Comparison of ENCODE assay signal across 7 mouse cellular contexts in the genomic region with DNA sequence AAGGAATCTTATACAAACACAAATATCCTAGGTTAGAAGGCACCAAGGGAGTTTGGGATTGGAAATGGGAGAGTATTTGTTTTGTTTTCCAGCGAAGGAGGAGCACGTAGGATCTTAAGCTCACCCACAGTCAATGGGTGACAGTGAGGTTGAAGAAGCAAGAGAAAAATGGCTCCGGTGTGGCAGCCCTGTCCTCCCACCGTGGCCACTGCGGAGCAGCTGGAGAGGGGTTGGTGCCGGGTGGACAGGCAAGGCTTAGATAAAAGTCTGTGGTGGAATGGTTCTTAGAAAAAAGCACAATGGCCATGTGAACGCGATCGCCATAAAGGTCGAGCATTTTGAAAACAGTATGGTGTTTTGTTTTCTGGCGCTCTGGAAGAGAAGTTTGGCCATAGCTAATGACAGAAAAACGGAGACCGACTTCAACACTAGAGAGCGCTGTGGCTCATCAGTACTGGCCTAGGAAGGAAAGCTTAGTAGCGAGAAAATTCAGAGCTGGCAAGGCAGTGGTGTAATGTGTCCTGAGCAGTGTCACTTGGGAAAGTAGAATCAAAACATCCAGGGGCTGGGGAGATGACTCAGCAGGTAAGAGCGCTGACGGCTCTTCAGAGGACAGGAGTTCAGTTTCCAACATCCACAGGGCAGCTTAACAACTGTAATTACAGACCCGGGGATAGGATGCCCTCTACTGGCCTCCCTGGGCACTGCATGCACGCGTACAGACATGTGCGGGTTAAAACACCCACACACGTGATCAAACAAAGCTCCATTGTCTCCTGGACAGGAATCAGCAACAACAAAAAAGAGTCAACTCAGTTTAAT. TPM values are rescaled to one million over a fixed set of nuclear protein-coding genes. Genes with fewer than 3 reads are reported as not detected.
DNase-seq lines count a peak whose midpoint lies in the region; ATAC-seq lines count a peak whose summit lies in the region.

No protein-coding gene starts in this region.

- H3K36me3 ChIP-seq in intestine, embryonic 16.5 days (ENCODE audit: control insufficient read depth, insufficient read depth, low read length): no peaks in the 10 kb centered on the region
- no peaks in the 10 kb centered on the region for H3K36me3 ChIP-seq in midbrain, embryonic 11.5 days (ENCODE audit: control insufficient read depth, insufficient read depth, low read length)

- no peaks in the 10 kb centered on the region for H3K4me1 ChIP-seq in intestine, embryonic 16.5 days (ENCODE audit: control insufficient read depth, insufficient read depth, low read length)
- H3K4me1 ChIP-seq in midbrain, embryonic 11.5 days (ENCODE audit: control insufficient read depth, insufficient read depth, low read length): no peaks in the 10 kb centered on the region

- H3K4me2 ChIP-seq in intestine, embryonic 16.5 days (ENCODE audit: low read depth, low read length): peak overlapping the region; percentile 42
- H3K4me2 ChIP-seq in midbrain, embryonic 11.5 days: peak overlapping the region; percentile 26

- WGBS in intestine, embryonic 16.5 days: 20% methylated on average over 22 of the region's 22 CpGs
- WGBS in midbrain, embryonic 11.5 days: 18% methylated on average over 22 of the region's 22 CpGs

- peak; percentile 84 for ATAC-seq in intestine, embryonic 16.5 days
- peak; percentile 77 for ATAC-seq in midbrain, embryonic 11.5 days (ENCODE audit: low FRiP score)

- no peaks in the 10 kb centered on the region for H3K27me3 ChIP-seq in intestine, embryonic 16.5 days (replicated peaks; ENCODE audit: control insufficient read depth, insufficient read depth, low read length)
- no peaks in the 10 kb centered on the region for H3K27me3 ChIP-seq in midbrain, embryonic 11.5 days (ENCODE audit: control insufficient read depth, insufficient read depth, low read length)

- peak; percentile 71 for DNase-seq in adrenal gland, adult 8-10 months
- DNase-seq in embryo, embryonic 9.5 days (ENCODE audit: extremely low spot score): peak; percentile 90
- DNase-seq in gastrocnemius, postnatal 4 days (ENCODE audit: low spot score in 2 of 2): peak; percentile 47 to 73
- DNase-seq in left cerebral cortex, postnatal 36 days (ENCODE audit: low spot score in 2 of 2): peak; percentile 60 to 74
- peak; percentile 99 for DNase-seq in midbrain, embryonic 11.5 days (ENCODE audit: low spot score, missing footprints)
- DNase-seq in skeletal muscle tissue, adult 2 months (ENCODE audit: low read depth, low spot score): peak; percentile 91

- peak overlapping the region; percentile 55; the same call in 1 of the 2 replicates for H3K9ac ChIP-seq in intestine, embryonic 16.5 days (ENCODE audit: low read depth, low read length)
- H3K9ac ChIP-seq in midbrain, embryonic 11.5 days (ENCODE audit: low read length): no peak overlapping the region

- H3K9me3 ChIP-seq in intestine, embryonic 16.5 days (ENCODE audit: control insufficient read depth, low read length): no peaks in the 10 kb centered on the region
- H3K9me3 ChIP-seq in midbrain, embryonic 11.5 days (ENCODE audit: control insufficient read depth, low read length): no peaks in the 10 kb centered on the region

- intact Hi-C loops in left cerebral cortex, postnatal 36 days (cut with DNase I): loop anchor here (2.0 kb wide), 1 partner anchor 353 kb away; no protein-coding TSS in a partner anchor

- no peak overlapping the region for H3K27ac ChIP-seq in intestine, embryonic 16.5 days (ENCODE audit: low read length)
- H3K27ac ChIP-seq in midbrain, embryonic 11.5 days (ENCODE audit: low read depth, low read length): no peak overlapping the region

- peak overlapping the region; percentile 39 for H3K4me3 ChIP-seq in intestine, embryonic 16.5 days (ENCODE audit: low read length)
- H3K4me3 ChIP-seq in midbrain, embryonic 11.5 days (ENCODE audit: low read depth, low read length): no peak overlapping the region; the same call in 1 of the 2 replicates

RNA-seq across cellular contexts. Expression of a gene that starts 14.8 kb away (rescaled TPM):
- total RNA-seq in adrenal gland, adult 8-10 months (2022): under 1 TPM; 0.52 to 0.92 (median 0.84) TPM
- not detected for total RNA-seq in gastrocnemius, postnatal 4 days (2021)
- not detected in 2 replicates for polyA plus RNA-seq in intestine, embryonic 16.5 days (2015; fragmentation: Nextera tagmentation; extraction: Ambion mirVana)
- 1 to 10 TPM; 2.6 to 2.9 TPM for total RNA-seq in left cerebral cortex, postnatal 36 days (2021)
- polyA plus RNA-seq in midbrain, embryonic 11.5 days (2014; fragmentation: Nextera tagmentation; extraction: Ambion mirVana): 0.36 and 1.0 TPM in 2 replicates

RNA-seq across cellular contexts. Expression of a gene that starts 49.6 kb away (rescaled TPM):
- total RNA-seq in adrenal gland, adult 8-10 months (2022): 10 to 100 TPM; 14.9 to 17.3 (median 15.8) TPM
- total RNA-seq in gastrocnemius, postnatal 4 days (2021): 10 to 100 TPM; 12.1 to 14.4 TPM
- polyA plus RNA-seq in intestine, embryonic 16.5 days (2015; fragmentation: Nextera tagmentation; extraction: Ambion mirVana): 46.5 and 48.2 TPM in 2 replicates
- total RNA-seq in left cerebral cortex, postnatal 36 days (2021): 10 to 100 TPM; 13.3 to 13.7 TPM
- 44.2 and 46.0 TPM in 2 replicates for polyA plus RNA-seq in midbrain, embryonic 11.5 days (2014; fragmentation: Nextera tagmentation; extraction: Ambion mirVana)
